Mouse (Mus musculus) frontal cortex, postnatal 10 days (tissue): ENCODE data around the gene Rsrc1.

ENCODE experiments used
- DNase-seq, 2 experiments: peaks; one replicate each; pipeline ENCODE4 v3.0.0; 2022; ENCODE audit warnings: low spot score in 2 of 2, mixed read lengths in 1 of 2

The Rsrc1 gene

DNA sequence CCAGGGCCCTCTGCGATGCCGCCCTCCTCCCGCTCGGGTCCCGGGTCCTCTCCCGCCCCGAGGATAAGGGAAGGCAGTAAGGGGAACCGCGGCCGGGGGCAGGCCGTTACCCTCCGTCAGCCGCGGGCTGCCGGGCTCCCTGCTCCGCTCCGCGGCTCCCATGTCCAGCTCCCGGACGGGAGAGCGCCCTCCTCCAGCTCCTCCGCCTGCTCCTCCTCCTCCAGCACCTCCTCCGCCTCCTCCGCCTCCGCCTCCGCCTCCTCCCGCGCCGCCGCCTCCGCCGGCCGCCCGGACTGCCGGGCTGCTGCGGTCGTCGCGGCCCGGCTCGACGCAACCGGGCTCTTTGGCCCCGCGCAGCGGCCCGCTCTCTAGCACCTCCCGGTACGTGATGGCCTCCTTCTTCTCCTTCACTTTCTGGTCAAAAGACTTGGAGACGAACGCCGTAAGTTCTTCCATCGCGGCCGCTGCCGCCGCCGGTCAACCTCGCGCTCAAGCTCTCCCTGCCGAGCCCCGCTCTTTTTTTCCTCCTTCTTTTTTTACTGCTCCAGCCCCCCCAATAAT lies at the start of gene Rsrc1:
Gene Rsrc1, plus strand, starts transcription at position 290 of the 561 bp plus-strand sequence.
- no peak for DNase-seq

DNA sequence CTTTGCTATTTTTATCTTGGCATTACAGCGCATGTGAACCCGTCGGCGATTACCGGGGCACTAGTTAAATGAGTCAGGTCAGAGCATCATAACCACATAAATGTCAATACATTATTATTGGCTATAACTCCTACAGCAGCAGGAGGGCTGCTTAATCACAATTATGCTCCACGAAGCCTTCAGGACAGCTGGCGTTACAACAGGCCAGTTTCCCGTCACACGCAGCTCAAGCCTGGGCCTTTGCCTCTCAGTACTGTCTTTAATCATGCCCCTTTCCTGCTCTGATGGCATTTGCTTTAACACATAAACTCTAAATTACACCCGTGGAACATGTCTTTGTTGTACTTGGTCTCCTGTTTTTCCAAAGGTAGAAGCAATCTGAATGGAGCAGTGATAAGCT lies 41.5 kb upstream of the Rsrc1 start:
- DNase-seq: no peak

DNA sequence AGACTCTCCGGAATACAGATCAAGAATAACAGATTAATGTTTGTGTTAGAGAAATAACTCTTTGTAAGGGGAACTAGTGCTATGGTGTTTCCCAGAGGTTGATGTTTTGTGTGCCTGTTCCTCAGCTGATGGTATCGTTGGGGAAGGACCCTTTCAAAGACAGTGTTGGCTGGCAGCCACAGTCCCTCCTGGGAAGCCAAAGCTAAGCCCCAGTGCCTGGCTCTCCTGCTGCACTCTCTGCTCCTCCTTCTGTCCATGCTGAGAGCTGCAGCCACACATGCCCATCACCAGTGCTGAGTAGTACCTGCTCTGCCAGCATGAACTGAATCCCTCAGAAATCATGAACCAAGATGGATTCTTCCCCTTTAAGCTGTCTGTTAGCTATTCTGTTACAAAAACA lies 26.1 kb upstream of the Rsrc1 start:
- no peak for DNase-seq

DNA sequence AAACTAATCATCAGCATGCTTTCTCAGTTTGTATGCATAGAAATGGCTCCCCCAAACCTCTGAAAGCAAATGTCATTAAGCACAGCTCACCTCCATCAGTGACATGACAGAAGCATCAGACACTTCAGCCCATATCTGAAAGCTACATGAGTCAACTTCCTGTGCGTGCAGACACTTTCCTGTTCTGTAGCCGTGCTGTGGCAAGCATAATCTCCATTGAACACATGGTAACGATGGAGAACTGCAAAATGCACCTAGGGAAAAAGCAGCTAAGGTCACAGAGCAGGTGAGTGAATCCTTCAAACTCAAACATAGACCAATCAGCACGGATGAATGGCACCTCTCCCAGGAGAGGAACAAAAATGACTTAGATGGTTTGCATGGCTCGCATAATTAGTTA lies 21.2 kb upstream of the Rsrc1 start:
- no peak for DNase-seq

DNA sequence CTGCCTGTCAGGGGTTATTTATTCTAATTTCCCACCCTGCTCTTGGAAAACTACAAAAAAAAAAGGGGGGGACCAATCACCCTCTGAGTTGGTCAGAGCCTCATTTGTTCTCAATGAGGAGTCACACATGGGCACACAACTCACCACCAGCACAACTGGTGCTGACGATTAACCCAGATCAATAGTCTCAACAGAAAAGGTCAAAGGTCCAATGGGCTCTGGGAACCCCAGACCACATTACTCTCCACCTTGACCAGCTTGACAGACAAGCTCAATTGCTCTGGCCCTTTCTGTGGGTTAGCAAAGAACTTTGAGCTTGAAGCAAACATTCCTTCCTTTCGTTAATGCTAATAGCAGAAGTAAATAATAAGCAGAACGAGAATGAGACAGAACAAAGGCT lies 16.3 kb upstream of the Rsrc1 start:
- DNase-seq: no peak

DNA sequence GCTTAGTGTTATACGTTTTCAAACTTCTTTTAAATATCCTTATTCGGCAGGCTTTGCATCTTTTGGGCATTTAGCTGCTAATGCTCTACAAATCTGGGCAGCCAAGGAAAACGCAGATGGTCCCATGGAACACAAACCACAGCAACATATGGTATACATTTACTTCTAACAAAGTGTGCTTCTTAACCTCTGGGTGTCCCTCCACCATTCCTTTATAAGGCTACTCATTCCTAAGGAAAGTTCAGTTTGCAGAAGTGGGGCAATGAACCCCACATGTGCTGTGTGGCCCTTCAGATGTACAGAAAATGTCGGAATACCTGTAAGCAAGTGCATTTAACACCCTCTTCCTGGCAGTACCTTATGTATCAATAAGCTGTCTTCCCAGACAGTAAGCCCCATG lies 13.7 kb upstream of the Rsrc1 start:
- DNase-seq: no peak

DNA sequence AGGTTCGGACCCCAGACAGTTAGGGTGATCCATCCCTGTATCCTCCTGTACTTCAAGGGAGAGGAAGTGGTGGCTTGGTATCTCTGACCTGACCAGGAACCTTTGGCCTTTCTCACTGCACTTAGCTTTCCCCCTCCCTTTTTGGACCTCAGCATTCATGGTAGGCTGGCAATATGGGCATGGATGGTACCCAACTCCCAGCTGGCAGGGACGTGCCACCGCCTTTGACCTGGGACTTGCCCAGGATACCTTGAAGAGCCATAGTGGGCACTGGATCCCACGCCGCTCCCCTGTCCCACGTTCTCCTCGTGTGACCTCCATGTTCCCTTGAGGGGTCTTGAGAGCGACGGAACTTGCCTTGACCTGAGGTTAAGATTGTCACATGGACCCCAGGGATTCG lies 10.9 kb upstream of the Rsrc1 start:
- DNase-seq: no peak

DNA sequence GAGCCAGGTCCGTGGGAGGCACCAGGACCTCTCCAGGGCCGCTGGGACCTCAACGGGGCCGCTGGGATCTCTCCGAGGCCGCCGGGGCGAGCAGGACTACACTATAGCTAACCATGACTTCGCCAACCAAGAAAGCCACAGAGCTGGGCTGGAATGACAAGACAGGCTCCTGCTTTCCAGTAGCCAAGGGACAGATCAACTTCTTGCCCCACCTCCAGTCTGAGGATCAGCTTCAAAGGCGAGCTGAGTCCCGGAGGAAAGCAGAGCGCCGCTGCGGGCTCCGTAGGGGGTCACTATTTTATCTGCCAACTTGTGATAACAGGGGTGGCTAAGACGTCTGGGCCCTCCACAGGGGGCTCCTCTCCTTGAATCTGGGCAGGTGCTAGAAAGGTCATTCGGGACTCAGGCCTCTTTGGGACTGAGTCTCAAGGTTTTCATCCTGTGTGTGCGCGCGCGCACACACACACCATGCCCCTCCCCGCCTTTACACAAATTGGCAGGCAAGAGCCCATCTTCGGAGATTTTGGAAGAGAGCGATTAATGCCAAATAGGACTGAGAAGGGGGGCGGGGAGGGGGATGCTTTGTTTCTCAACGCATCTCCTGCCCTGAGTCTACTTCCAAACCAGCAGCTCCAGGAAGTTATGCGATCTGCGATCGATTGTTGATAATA lies 10.4 kb upstream of the Rsrc1 start:
- DNase-seq: no peak

DNA sequence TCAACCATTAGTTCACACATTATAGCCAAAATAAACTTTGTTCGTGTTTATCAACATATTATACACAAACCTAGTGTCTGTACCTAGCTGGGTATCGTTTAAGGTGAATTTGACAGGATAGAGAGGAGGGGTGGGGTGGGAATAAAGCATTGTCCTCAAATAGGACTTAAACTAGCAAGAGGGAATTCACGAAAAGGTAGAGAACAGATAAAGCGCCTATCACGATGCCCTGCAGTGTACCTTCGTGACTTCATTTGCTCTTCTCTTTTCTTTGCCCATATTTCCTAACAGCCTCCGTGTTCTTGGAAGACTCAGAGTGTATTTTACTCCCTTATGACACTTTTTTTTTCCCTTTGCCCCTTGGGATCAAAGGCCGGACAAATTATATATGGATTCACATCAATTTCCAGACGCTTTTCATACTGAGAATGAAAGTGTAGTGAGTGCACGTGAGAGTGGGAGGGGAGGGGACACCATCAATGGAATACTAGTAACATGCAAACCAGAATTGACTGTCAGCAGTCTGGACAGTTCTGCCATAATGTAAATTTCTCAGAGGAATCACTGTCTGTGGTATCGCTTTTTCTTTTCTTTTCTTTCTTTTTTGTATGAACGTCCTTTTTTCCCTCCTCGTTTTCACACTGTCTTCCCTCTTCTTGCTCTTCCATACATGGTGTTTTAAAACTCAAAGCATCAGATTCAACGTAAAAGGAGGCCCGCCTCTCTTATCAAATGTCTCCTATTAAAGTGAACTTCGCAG lies 8.8 kb upstream of the Rsrc1 start:
- no peak for DNase-seq

DNA sequence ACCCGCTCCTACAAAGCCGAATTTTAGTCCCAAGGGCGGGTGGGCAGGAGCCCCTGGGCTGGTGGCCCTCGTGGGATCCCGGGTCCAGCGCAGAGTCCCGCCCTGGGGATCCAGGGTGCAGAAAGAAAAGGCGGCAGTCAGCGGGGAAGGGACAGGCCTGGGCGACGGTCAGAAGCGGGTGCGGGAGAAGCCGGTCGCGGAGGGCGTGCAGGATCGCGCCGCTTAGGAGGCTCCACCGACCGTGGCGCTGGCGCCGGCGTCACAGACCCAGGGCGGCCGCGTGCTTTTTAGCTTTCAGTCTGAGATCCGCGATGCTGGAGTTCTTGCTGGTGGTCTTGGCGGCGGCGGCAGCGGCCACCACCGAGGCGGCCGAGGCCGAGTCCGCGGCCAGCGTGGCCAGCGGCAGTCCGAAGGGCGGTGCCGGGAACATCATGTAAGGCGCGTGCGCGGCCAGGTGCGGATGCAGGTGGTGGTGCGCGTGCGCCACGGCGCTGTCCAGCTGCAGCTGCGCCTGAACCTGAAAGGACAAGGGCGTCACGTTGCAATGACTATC lies 7.7 kb upstream of the Rsrc1 start:
- no peak for DNase-seq

DNA sequence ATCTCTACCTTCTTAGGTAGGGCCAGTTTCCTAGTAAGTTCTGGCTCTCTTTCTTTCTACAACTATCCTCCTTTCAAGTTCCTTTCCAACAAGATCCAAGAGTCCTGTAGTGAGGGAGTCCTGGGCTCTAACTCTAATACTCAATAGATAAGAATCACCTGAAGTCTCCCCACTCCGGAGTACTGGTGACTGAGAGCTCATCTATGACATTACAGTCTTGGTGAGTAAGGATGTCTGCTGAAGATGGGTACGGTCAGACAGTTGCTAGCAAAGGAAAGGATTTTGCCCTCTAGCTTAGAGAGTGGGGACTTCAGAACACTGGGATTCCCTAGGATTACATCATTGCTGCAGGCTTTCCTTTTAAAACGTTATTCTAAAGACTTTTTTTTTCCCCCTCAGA lies 6.7 kb upstream of the Rsrc1 start:
- no peak for DNase-seq

DNA sequence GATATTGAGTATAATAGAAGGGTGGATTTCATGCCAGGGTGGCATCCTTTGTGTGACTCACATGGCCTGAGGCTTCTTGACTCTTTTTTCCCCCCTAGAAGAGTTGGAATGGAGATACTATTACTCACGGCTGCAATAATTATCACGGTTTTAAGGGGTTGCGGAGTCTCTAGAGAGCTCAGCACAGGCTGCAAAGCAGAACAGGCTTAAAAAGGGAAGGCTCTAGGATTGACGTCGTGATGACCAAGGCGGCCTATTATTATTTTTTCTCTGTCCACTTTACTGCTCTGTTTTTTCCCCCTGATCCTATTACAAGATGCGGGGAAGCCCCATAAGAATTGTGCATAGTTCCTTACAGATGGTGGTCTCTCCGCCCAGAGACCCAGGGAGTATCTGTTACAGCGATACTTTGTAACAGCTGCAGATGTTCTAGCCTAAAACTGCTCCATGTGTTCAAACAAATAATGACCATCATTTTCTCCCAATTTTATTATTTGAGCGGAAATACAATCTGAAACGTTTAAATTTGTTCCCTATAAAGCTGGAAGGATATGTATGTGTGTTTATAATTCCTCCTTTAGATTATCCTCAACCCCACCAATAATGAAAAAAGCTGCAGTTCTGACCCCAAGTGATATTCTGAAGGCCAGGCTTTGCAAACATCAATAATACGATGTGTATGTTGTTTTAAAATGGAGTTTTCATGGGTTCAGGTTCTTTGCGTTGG lies 4.1 kb upstream of the Rsrc1 start:
- DNase-seq: no peak

DNA sequence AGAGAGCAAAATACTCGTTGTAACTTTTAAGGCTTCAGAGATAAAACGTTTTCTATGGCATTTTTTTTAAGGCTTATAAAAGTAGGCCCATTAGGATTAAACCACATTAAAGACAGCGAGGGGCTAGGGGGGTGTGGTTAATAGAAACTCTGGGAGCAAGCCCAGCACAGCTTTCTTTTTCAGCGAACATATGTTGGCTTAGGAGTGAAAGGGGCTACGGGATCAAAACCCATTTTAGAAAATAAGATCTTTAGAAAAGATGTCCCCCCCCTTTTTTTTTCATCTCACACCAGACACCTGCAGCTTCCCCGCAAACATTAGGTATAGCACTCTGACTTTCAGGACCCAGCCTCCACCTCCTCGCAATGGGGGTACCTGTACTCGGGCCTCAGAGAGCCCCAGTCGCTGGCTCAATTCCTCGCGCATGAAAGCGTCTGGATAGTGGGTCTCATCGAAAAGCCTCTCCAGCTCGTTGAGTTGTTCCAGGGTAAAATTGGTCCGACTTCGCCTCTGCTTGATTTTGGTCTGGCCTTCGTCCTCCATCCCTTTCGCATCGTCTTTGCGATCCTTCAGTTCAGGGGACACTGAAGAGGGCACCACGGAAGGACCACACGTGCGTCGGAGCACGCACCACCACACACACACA lies 3.3 kb upstream of the Rsrc1 start:
- no peak for DNase-seq

DNA sequence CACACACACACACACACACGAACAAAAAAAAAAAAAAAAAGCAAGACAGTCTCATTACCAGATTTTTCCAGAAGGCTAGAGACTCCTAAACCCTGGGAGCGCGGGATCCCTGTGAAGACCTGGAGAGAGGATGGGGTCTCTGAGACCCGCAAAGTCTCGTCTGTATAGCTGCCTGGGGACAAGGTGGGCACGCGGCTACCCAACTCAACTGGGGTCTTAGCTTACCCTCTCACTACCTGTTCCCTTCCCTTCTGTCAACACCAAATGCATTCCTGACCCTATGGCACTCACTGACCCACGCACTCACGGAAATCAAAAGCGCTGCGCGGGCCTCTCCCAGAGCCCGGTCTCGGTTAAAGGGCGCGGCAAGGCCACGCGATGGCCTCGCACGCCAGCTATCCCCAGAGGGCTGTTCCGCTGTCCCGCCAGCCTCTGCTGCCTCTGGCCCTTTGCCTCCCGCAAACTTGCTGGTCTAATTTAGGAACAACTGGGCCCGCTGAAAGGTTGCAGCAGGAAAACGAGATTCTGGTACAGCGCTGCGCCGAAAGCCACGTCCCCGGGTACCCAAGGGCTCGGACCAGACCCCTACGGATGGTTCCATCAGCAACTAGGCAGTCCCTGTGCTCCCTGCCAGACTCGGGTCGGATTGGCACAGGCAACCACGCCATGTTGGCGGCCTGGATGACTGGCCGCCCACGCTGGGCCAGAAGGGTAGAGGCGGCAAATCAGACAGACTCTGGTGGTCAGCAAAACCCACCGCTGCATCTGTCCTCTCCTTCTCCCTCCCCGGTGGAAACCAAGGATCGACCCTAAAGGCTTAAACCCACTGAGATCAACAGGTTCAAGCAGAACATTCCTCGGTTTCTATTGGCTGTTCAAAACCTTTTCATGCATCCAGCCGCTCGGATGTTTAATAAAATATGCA lies 2.5 kb upstream of the Rsrc1 start:
- DNase-seq: no peak

DNA sequence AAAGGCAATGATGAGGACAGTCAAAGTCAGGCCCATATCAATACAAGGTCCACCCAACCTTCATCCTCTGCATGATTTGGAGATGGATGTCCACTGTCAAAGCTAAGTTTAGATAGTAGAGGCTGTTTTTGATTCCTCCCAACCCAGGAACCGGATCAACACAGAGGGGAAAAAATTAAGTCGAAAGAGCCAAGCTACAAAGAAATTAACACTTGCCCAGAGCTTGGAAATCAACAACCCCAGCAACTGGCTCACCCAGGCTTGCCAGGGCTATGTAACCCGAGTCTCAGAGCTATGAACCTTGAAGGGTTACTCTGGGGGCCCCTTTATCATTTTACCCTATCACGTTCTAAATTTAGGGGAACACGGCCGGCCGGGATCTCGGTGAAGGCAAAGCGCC lies 1.7 kb upstream of the Rsrc1 start:
- DNase-seq: no peak

DNA sequence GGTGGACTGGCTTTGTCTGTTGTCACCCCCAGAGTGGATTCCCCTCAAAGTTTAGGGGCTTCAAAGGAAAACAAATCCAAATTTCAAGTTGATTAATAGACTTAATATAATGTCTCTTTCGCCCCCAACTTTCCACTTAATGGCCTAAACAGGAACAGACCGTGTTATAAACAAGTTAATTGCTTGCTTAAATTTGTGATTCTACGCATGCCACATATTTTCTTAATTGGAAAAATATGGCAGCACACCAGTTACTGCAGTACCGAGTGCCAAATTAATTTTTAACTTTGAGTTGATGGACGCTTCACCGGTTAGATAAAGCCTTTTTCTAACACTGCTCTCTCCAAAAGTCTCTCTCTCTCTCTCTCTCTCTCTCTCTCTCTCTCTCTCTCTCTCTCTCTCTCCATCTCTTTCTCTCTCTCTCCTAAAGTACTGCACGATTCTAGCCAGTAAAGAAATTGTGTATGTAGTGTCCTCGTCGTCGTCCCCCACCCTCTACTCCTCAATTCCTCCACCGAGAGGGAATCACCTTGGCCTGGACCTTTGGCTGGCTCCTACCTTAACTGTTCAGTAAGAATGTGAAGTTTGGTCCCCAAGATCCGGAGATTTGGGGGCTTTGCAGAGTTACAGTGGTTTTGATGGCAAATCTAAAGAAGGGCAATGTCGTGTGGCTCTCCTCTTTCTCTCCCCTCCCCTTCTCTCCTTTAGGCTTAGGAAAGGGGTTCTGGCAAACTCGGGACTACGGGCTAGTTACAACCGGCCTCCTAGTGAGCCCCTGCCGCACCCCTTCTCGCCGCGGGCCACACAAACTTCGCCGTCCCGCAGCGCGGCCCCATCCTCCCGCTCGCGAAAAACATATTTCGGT lies 847 bp upstream of the Rsrc1 start:
- DNase-seq: no peak

DNA sequence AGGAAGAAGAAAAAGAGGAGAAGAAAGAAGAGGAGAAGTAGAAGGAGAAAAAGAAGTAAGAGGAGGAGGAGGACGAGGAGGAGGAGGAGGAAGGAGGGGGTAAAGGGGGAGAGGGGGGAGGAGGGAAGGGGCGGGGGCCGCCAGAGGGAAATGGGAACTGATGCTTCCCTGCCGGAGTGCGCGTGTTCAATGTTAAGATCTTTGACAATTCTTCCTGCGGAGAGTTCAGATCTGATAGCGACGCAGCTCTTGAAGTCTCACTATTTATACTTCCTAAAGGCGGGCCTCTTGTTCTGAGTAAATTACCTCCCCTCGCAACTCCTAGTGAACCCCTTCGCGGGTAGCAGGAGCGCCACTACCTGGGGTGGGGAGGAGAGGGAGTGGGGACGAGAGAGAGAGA lies 516 bp downstream of the Rsrc1 start, which contains the start of gene Shox2:
Gene Shox2, minus strand, starts transcription at position 66 of the 400 bp plus-strand sequence.
- no peak for DNase-seq

DNA sequence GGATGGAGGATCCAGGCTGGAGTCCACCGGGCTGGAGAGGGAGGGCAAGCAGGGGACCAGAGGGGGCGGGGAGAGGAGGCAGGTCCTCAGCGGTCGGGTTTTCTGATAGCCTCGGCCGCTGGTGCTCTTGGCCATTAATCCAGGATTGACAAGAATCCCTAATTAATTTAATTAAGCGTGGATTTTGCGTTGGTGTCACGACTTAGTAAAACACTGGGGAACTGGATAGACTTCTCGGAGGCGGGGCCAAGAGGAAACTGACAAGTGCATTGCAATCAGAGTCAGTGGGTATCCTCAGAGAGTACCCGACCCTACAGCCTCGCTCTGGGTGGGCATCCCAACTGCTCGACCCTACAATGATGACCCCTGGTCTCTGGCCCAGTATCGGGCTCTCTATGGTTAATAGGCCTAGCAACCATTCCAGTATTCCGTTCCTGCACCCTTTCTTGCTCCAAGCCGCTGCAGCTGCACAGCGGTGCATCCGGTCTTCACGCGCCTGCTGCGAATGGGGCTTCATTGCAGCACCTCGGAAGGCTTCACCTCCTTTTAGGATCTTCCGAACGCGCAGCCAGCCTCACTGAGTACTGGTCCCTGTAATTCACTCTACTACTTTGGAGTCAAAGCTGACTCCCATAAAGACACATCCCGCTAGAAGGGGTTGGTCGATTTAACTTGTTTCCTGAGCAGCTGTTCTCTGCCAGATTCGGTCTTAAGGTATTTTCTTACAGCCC lies 1.2 kb downstream of the Rsrc1 start:
- DNase-seq: no peak

DNA sequence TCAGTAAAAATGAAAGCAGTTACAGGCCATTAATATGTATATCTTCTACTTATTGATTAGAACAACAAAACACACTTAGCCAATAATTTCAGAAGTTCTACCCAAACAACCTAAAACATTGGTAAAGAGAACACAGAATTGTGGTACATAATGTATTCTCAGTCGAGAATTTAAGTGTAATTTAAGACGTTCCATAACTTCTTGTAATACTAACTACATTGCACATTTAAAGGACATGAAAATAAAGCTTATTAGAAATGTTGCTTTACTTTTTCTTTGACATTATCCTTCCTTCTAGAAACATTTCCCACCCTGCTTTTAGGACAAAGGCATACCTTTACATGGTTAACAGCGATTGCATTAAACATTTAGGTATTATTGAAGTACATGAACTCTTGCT lies 2.3 kb downstream of the Rsrc1 start:
- DNase-seq: no peak
